Mouse (Mus musculus) limb, embryonic 15.5 days (tissue): ENCODE data around the gene Nipa2. TPM values are rescaled to one million over a fixed set of nuclear protein-coding genes. Genes with fewer than 3 reads are reported as not detected.

Experiments used
- ATAC-seq: fragments of 200-750 bp; cut with Nextera tagmentation; 2 replicates; pipeline ENCODE4 v1.8.0; 2017; ENCODE audit warnings: low read depth, moderate TSS enrichment; ENCODE audit not compliant: insufficient number of reproducible peaks, low FRiP score, low TSS enrichment
- H3K27ac ChIP-seq: fragments of 300-500 bp; sonication (generic); 2 replicates; pipeline ENCODE4 v1.5.1; 2015; ENCODE audit warnings: moderate library complexity, mild to moderate bottlenecking, inconsistent platforms
- H3K27me3 ChIP-seq: fragments of 300-500 bp; sonication (generic); 2 replicates; pipeline ENCODE4 v1.6.1; 2015; ENCODE audit warnings: inconsistent platforms
- H3K36me3 ChIP-seq: fragments of 300-500 bp; sonication (generic); 2 replicates; pipeline ENCODE4 v1.6.1; 2015; ENCODE audit warnings: inconsistent platforms
- H3K4me1 ChIP-seq: fragments of 300-500 bp; sonication (generic); 2 replicates; pipeline ENCODE4 v1.6.1; 2015; ENCODE audit warnings: inconsistent platforms
- H3K4me2 ChIP-seq: fragments of 300-500 bp; sonication (generic); 2 replicates; pipeline ENCODE4 v1.6.1; 2015; ENCODE audit warnings: mild to moderate bottlenecking, inconsistent platforms
- H3K4me3 ChIP-seq: fragments of 300-500 bp; sonication (generic); 2 replicates; pipeline ENCODE4 v1.5.1; 2015; ENCODE audit warnings: mild to moderate bottlenecking, inconsistent platforms
- H3K9ac ChIP-seq: fragments of 300-500 bp; sonication (generic); 2 replicates; pipeline ENCODE4 v1.6.1; 2015; ENCODE audit warnings: inconsistent platforms
- H3K9me3 ChIP-seq: fragments of 300-500 bp; sonication (generic); 2 replicates; pipeline ENCODE4 v1.6.1; 2016; ENCODE audit warnings: inconsistent platforms
- WGBS: fragments of 180-500 bp; shearing (Covaris S2); methylation state at CpG from one replicate; pipeline ENCODE4 v1.1.7; 2015; 5-methylcytosine and 5-hydroxymethylcytosine counted together
- polyA plus RNA-seq: library from polyadenylated mRNA; unstranded; fragments of >200 nt; fragmentation: Nextera tagmentation; extraction: Ambion mirVana; gene quantifications from 2 replicates; pipeline ENCODE4 v1.2.1, GENCODE M21; 2015

Gene Nipa2
- polyA plus RNA-seq, result 34.0 and 38.2 TPM in 2 replicates

DNA sequence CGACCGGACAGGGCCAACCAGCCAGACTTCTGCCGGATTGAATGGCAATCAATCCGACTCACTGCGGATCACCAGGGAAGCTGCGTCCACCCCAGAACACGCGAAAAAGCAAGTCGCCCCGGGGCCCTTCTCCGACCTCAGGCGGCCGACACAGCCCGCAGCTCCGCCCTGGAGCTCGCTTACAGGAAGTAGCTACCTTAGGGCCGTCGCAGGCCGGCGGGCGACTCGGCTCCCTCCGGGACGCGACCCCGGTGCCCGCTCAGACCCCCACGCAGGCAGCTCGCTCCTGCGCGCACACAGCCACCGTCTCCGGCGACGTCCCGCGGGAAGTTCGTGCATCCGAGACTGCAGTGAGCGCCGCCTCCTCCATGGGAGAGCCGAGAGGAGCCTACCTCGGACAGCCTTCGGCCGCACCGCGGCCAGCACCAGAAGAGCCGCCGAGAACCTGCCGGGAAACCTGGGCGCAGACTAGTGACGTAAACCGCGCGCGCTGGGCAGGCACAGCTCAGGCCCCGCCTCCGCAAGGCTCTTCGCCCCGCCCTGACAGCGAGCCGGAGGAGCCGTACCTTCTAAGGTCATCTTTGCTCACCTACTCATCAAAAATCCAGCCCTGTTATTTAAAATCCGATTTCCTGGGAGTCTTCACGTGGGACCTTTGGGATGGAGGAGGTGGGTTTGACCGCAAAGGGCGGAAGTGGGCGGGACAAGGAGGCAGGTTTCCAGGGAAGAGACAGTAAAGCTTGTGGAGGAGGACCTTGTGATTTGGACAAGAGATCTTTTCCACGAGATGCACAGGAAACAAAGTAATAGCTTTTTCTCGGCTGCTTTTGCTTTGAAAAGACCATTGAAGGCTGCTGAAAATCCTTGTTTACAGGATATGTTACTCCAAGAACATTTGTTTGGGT is at the start of gene Nipa2:
TSS of gene Nipa2 (minus strand) at position 473 of the 905 bp plus-strand sequence.
- Histone ChIP-seq H3K4me3 (peak within 1 kb of the TSS; percentile 99), H3K4me1 (peaks cover 6% of the 10 kb centered on the region), H3K27ac (peak within 1 kb of the TSS; percentile 92), H3K36me3 (no peaks in the 10 kb centered on the region), H3K9me3 (no peaks in the 10 kb centered on the region), H3K4me2 (peak within 1 kb of the TSS; percentile 54), H3K9ac (peak within 1 kb of the TSS; percentile 91), H3K27me3 (no peaks in the 10 kb centered on the region)
- under 1% methylated on average over 70 of the region's 70 CpGs for WGBS
- ATAC-seq, result peak; percentile 97

- no peak overlapping the region for H3K9ac ChIP-seq
- H3K27ac ChIP-seq, result no peak overlapping the region
- no peaks in the 10 kb centered on the region for H3K27me3 ChIP-seq
- H3K4me2 ChIP-seq, result no peak overlapping the region
- no peak for ATAC-seq
- no peaks in the 10 kb centered on the region for H3K9me3 ChIP-seq
- H3K36me3 ChIP-seq, result no peaks in the 10 kb centered on the region
- H3K4me3 ChIP-seq, result no peak overlapping the region
- H3K4me1 ChIP-seq, result no peaks in the 10 kb centered on the region
Observed at GRCm38 (mm10) chr7:56011018-56011333, 48.7 kb upstream of the Nipa2 start.

GRCm38 (mm10) chr7:56010318-56011017 is 48.2 kb upstream of the Nipa2 start:
- Histone ChIP-seq H3K4me3 (no peak overlapping the region), H3K9me3 (no peaks in the 10 kb centered on the region), H3K27ac (no peak overlapping the region), H3K4me1 (no peaks in the 10 kb centered on the region), H3K9ac (no peak overlapping the region), H3K27me3 (no peaks in the 10 kb centered on the region), H3K36me3 (no peaks in the 10 kb centered on the region), H3K4me2 (no peak overlapping the region)
- 72% methylated on average over 4 of the region's 4 CpGs for WGBS
- no peak for ATAC-seq

DNA sequence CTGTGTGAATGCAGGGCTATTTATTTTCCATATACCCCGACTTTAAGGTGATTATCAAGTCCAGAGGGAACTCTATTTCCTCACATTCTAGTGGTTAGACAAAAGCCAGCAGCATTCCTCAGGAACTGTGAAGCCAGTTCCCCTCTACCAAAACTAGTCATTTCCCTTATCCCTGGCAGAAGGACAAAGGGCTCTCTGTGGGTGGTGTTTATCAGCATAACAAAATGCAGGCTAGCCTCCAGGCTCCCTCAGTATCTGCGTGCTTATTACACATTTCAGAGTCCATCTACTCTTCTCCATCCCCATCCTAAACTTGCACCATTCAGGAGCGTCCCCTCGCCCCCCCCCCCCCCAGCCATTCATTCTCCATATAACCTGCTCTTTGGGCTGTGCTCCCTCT is 36.7 kb upstream of the Nipa2 start:
- Histone ChIP-seq H3K4me1 (no peaks in the 10 kb centered on the region), H3K4me3 (no peak overlapping the region), H3K9me3 (no peaks in the 10 kb centered on the region), H3K9ac (no peak overlapping the region), H3K27ac (no peak overlapping the region), H3K27me3 (no peaks in the 10 kb centered on the region), H3K36me3 (no peaks in the 10 kb centered on the region), H3K4me2 (no peak overlapping the region)
- 31% methylated on average over 4 of the region's 4 CpGs for WGBS
- no peak for ATAC-seq

DNA sequence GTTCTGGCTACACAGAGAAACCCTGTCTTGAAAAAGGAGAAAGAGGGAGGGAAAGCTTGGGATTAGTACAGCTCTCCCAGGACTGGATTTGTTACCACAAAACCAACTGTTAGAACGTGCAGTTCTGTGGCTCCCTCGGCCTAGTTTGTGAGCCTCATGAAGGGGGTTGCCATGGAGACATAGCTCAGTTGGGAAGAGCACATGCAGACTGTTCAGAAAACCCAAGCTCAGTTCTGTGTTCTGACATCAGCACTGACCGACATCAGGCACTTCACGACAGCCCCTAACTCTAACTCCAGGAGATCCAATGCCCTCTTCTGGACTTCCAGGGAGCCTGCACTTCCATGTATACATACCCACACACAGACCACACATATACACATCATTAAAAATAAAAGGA is 32.7 kb upstream of the Nipa2 start:
- ATAC-seq, result no peak
- Histone ChIP-seq H3K9ac (no peak overlapping the region), H3K27me3 (no peaks in the 10 kb centered on the region), H3K4me2 (no peak overlapping the region), H3K4me1 (no peaks in the 10 kb centered on the region), H3K9me3 (no peaks in the 10 kb centered on the region), H3K4me3 (no peak overlapping the region), H3K36me3 (0 out of 2 replicates have a peak, but pooled peaks cover 4% of the 10 kb centered on the region), H3K27ac (no peak overlapping the region)
- WGBS, result 47% methylated on average over 4 of the region's 4 CpGs

DNA sequence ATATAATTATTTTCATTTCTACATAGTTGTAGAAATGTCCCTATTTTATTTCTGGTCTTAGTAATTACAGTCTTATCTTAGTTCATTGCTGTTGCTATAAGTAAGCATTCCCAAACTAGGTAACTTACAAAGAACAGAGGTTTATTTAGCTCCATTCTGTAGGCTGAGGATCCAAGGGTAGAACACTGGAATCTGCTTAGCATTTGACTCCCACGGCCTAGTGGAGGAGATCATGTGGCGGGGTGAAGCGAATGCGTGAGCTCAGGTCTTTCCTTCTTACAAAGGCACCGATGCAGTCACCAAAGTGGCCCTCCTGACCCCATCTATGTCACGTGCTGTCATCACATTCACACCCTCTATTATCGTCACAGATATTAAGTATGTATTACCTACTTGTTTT is 29.6 kb upstream of the Nipa2 start:
- H3K9ac ChIP-seq, result no peak overlapping the region
- no peak for ATAC-seq
- 90% methylated on average over 7 of the region's 7 CpGs for WGBS
- H3K27me3 ChIP-seq, result no peaks in the 10 kb centered on the region
- H3K4me2 ChIP-seq, result no peak overlapping the region
- no peaks in the 10 kb centered on the region for H3K4me1 ChIP-seq
- no peaks in the 10 kb centered on the region for H3K9me3 ChIP-seq
- no peak overlapping the region for H3K27ac ChIP-seq
- no peak overlapping the region for H3K4me3 ChIP-seq
- 0 out of 2 replicates have a peak, but pooled peaks cover 9% of the 10 kb centered on the region for H3K36me3 ChIP-seq

DNA sequence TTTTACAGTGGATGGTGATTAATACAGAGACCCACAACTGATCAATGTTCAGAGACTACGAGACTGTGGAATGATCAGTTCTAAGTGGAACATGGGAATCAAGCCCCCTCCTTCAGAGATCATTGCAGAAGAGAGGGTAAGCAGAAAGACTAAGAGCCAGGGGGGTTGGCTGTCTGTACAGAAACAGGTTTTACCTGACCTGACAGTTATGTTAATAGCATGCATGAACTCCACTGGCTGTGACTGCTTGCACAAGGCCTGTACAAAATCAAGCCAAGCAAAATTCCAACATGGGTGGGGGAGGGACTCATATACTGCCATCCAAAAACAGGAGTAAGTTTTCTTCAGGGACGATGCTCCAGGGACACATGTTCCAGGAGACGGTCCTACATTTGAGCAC is 28.9 kb upstream of the Nipa2 start:
- WGBS, result 81% methylated on average over 3 of the region's 3 CpGs
- no peak overlapping the region for H3K27ac ChIP-seq

GRCm38 (mm10) chr7:55986526-55987214 is 24.4 kb upstream of the Nipa2 start:
- H3K36me3 ChIP-seq, result 0 out of 2 replicates have a peak, but pooled peaks cover 9% of the 10 kb centered on the region
- no peak overlapping the region for H3K4me3 ChIP-seq
- no peaks in the 10 kb centered on the region for H3K4me1 ChIP-seq
- H3K27me3 ChIP-seq, result no peaks in the 10 kb centered on the region
- H3K4me2 ChIP-seq, result no peak overlapping the region
- ATAC-seq, result no peak
- no peak overlapping the region for H3K9ac ChIP-seq
- no peak overlapping the region for H3K27ac ChIP-seq
- H3K9me3 ChIP-seq, result no peaks in the 10 kb centered on the region
- WGBS, result 31% methylated on average over 13 of the region's 13 CpGs

More for the DNA sequence above, 28.9 kb upstream of the Nipa2 start:
- H3K4me3 ChIP-seq, result no peak overlapping the region
- H3K36me3 ChIP-seq, result 0 out of 2 replicates have a peak, but pooled peaks cover 9% of the 10 kb centered on the region
- no peak overlapping the region for H3K4me2 ChIP-seq
- H3K4me1 ChIP-seq, result no peaks in the 10 kb centered on the region
- ATAC-seq, result no peak
- no peak overlapping the region for H3K9ac ChIP-seq
- no peaks in the 10 kb centered on the region for H3K27me3 ChIP-seq
- no peaks in the 10 kb centered on the region for H3K9me3 ChIP-seq

- Histone ChIP-seq H3K36me3 (peaks cover 13% of the 10 kb centered on the region; the same call in 1 of the 2 replicates), H3K4me2 (no peak overlapping the region), H3K9me3 (no peaks in the 10 kb centered on the region), H3K27ac (no peak overlapping the region), H3K27me3 (no peaks in the 10 kb centered on the region), H3K4me3 (no peak overlapping the region), H3K9ac (no peak overlapping the region), H3K4me1 (no peaks in the 10 kb centered on the region)
- WGBS, result 66% methylated on average over 4 of the region's 4 CpGs
- ATAC-seq, result no peak
Observed at GRCm38 (mm10) chr7:55984754-55985153, 22.5 kb upstream of the Nipa2 start.

DNA sequence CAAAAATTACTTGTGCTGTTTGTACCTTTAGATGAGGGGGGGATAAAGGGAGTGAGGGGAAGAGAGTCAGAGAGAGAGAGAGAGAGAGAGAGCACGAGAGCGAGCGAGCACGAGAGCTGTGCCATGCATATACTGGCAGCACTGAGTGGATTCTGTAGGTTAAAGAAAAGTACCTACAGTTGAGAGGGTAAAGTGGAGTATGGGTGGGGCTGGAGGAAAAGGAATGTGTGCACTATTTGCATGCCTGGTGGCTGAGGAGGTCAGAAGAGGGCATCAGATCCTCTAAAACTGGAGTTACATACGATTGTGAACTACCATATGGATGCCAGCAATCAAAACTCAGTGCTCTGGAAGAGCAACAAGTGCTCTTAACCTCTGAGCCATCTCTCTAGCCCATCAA is 20.8 kb upstream of the Nipa2 start:
- H3K36me3 ChIP-seq, result peaks cover 21% of the 10 kb centered on the region
- no peak overlapping the region for H3K9ac ChIP-seq
- H3K4me1 ChIP-seq, result no peaks in the 10 kb centered on the region
- H3K27ac ChIP-seq, result no peak overlapping the region
- H3K4me2 ChIP-seq, result no peak overlapping the region
- no peak overlapping the region for H3K4me3 ChIP-seq
- no peaks in the 10 kb centered on the region for H3K27me3 ChIP-seq
- ATAC-seq, result no peak
- WGBS, result 86% methylated on average over 5 of the region's 5 CpGs
- H3K9me3 ChIP-seq, result no peaks in the 10 kb centered on the region

- no peak overlapping the region for H3K4me2 ChIP-seq
- ATAC-seq, result no peak
- no peak overlapping the region for H3K9ac ChIP-seq
- H3K4me1 ChIP-seq, result no peaks in the 10 kb centered on the region
- no peak overlapping the region for H3K27ac ChIP-seq
- no peaks in the 10 kb centered on the region for H3K9me3 ChIP-seq
- 89% methylated on average over 10 of the region's 10 CpGs for WGBS
- H3K4me3 ChIP-seq, result no peak overlapping the region
- H3K36me3 ChIP-seq, result peaks cover 17% of the 10 kb centered on the region
- no peaks in the 10 kb centered on the region for H3K27me3 ChIP-seq
Observed at GRCm38 (mm10) chr7:55982010-55982700, 19.9 kb upstream of the Nipa2 start.
